Mouse (Mus musculus) T-helper 17 cell (primary cell): Measurements from ENCODE around the gene Cd84.

Source experiments
- in situ Hi-C, 2 experiments: fragments of 300-600 bp; cut with MboI, MseI; formaldehyde crosslinking; loops; 1 replicate in 1 of 2; 2 replicates in 1 of 2; pipeline ENCODE4 v1.15.1; 2025; ENCODE audit warnings: high pct_unique_total_duplicates in 2 of 2

Gene Cd84

GRCm38 (mm10) chr1:171915638-171916458 lies 76.4 kb downstream of the Cd84 start:
- in situ Hi-C loops: loop anchor here in 1 of 2 experiments (5.0 kb wide), 1 partner anchor 66 kb away; no protein-coding TSS in a partner anchor

DNA sequence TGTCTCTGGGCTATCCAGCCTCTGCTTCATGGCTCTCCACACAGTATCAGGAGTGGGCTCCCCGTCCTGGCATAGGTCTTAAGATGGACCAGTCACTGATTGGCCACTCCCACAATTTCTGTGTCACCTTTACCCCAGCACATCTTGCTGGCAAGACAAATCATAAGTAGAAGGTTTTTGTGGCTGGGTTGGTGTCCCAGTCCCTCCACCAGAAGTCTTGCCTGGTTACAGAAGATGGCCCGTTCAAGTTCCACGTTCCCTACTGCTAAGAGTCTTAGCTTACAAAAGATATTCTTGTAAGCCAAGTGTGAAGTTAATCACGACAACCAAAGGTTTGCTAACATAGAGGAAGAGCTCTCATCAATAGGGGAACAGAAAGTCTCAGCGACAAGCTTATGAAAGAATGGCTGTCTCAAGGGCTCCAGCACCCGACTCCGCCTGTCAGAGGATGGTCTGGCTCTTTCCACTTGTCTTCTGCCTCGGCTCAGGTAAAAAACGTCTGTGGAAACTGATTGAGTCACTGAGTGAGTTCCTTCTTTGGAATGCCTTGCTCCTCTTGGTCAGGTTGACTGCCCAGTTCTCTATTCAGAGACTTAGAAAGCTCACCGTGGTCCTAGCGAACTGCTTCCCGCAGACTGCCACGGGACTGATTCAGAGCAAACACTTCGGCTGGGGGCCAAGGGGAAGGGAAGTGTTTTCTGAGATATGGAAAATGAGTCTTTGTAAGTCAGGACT lies 78.0 kb downstream of the Cd84 start, which contains the start of gene Slamf6:
Gene Slamf6 (plus strand): TSS at position 211 of the 735 bp plus-strand sequence.
- in situ Hi-C loops: loop anchor here in 1 of 2 experiments (5.0 kb wide), 1 partner anchor 65 kb away; no protein-coding TSS in a partner anchor

- in situ Hi-C loops: loop anchor here in 1 of 2 experiments (5.0 kb wide), 1 partner anchor 64 kb away; no protein-coding TSS in a partner anchor
Measured at GRCm38 (mm10) chr1:171918136-171918920, 78.8 kb downstream of the Cd84 start.

DNA sequence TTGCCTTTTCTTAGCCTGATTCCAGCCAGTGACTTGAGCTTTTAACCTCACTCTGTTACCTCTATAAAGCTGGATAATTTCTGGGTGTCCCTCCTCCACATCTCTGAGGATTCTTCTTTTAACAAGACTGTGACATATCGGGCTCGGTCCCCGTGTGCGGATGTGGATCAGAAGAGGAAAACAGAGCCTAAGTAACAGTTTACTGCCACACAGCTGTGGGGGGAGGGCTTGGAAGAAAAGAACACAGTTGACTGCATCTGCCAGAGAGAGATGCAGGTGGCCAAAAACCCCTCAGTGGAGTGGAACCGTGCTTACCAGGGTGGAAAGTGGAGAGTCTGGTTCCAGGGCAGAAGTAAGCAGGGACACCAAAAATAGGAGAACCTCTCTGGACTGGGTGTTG lies 79.7 kb downstream of the Cd84 start:
- in situ Hi-C loops: loop anchor here in 1 of 2 experiments (5.0 kb wide), 1 partner anchor 63 kb away; no protein-coding TSS in a partner anchor

DNA sequence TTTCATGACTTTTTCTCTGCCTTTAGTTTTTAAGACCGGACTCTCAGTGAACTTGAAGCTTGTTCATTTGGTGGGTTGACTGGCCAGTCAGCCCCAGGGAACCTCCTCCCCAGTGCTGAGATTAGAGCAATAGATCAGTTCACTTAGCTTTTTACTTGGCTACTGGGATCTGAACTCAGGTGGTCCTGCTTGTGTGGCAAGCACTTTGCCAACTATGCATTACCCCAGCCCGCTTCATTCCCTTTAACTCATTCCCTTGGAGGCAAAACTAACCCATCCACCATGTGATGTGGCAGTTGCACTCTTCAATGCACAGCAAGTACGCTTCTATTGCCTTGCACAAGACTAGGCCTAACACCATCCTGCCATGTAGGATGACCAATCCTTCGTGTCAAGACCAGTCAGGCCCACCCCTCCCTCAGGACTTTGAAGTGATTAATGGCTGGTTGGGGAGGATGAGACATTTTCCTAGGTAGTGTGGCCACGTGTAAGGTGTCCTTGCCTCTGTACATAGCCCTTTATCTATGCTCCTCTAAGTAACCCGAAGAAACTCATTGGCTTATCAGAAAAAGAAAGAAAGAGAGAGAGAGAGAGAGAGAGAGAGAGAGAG lies 80.5 kb downstream of the Cd84 start:
- in situ Hi-C loops: loop anchor here in 1 of 2 experiments (5.0 kb wide), 1 partner anchor 62 kb away; no protein-coding TSS in a partner anchor

- in situ Hi-C loops: no loop called here
Measured at GRCm38 (mm10) chr1:171920989-171921621, 81.6 kb downstream of the Cd84 start.

DNA sequence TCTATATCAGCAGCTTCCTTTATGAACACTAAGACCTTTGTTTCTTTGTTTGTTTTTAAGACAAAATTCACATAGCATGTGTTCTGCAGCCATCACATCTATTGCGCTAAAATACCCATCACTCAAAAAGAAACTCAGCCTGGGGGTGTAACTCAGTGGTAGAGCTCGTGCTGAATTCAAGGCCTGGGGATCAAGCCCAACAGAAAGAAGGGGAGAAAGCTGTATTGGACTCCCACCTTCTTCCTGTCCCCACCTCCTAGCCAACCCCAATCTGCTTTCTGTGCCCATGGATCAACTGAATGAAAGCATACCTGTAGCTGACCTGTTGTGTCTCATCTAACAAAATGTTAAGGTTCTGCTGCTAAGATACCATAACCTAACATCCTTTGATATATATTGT lies 82.1 kb downstream of the Cd84 start:
- in situ Hi-C loops: no loop called here

DNA sequence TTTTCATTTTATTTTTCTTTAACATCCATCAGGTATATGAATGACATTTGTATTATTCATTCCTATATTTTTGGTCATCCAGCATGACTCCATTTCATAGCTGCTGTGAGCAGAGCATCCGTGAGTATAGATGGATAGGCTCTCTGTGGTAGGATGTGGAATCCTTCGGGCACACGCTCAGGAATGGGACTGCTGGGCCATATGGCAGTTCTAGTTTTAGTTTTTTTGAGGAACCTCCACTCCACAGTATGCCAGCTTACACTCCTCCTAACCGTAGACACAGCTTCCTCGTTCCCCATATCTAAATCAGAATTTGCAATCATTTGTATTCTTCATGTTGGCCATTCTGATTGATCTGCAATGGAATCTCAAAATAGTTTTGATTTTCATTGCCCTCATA lies 83.3 kb downstream of the Cd84 start:
- in situ Hi-C loops: no loop called here

GRCm38 (mm10) chr1:171924900-171925299 lies 85.4 kb downstream of the Cd84 start:
- in situ Hi-C loops: no loop called here

- in situ Hi-C loops: no loop called here
Measured at GRCm38 (mm10) chr1:171933851-171934250, 94.4 kb downstream of the Cd84 start.

DNA sequence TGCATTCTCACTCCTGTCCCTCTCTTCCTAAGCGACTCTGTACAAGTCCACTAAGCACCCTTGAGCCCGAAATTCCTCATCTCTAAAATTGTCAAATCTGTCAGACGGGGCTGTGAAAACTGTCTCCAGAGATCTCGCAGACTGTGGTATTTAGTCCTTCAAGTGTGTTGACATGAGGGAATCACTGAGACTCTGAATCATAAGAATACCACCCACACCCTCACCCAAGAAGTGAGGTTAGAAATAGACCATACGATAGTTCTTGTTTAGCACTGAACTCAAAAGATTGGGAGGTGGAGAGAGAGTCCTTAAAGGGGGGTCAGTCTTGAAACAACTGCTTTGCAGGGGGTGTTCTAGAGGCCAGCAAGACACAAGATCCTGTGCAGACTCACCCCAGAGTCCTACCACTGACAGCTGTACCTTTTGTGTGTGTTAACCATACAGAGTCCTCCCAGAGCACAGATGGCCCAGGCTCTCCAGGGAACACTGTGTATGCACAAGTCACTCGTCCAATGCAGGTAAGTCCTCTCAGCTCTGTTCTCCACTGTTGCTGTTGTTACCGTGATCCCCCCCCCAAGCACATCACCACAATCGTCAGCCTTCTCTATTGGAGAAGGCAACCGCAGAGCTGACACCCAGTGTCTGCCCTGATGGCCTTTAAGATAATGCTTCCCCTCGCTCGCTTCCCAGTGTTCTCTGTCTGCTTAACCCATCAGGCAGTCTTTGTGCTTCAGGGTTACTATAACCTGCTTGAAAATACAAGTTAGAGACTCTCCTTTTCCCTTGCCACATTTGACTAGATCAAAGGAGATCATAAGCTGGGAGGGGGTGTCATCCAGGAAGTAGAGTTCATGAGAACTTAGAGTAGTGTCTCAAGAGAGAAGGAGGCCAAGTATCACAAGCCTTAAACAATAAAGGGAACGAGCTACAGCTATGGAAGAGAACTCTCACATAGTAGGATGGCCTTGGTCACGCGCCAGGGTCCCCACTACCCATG lies 99.8 kb downstream of the Cd84 start:
- in situ Hi-C loops: no loop called here
